In the genomic region with DNA sequence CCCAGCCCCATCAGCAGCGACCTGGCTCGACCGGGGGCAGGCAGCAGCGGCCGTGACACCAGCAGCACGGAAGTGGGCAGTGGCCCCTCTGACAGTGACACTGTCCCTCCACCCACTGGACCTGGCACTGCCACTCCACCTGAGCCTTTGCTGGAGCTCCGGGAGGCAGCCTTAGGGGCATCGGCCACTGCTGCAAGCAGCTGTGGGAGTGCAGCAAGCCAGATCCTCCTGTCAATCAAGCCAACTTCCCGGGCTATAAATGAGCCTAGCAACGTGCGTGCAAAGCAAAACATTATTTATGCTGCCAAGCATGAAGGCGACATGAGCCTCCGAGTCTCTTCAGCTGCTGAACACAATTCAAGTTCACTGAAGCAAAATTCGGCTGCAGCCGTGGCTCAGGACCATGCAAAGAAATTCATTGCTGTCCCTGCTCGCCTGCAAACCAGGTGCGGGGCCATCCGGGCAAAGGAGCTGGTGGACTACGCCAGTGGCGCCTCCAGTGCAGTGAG, we compare ENCODE assay signal across 10 mouse cellular contexts. TPM values are rescaled to one million over a fixed set of nuclear protein-coding genes. Genes with fewer than 3 reads are reported as not detected.
DNase-seq lines count a peak whose midpoint lies in the region; ATAC-seq and TF ChIP-seq lines count a peak whose summit lies in the region.
"Had no signal": no experiment of that assay in that cellular context is flagged by ENCODE, and none has a peak within 500 bp of the region (broad histone marks: within the 10 kb centered on the region; RNA-seq: fewer than 3 reads in every experiment).

No protein-coding gene starts in this region.

- no peak for TF ChIP-seq CTCF in gastrocnemius, adult 2 months (IDR thresholded peaks at IDR 0.05)
- TF ChIP-seq CTCF in kidney, postnatal 0 days (IDR thresholded peaks at IDR 0.05; ENCODE audit: low read depth) = no peak
- TF ChIP-seq CTCF in lung, adult 2 months (IDR thresholded peaks at IDR 0.05; ENCODE audit: insufficient read depth, low read length) = no peak
- TF ChIP-seq CTCF in liver, postnatal 0 days (IDR thresholded peaks at IDR 0.05; ENCODE audit: low read depth) = no peak

- no peaks in the 10 kb centered on the region for H3K27me3 ChIP-seq in kidney, postnatal 0 days (ENCODE audit: insufficient read depth, low read length)
- H3K27me3 ChIP-seq in liver, postnatal 0 days (ENCODE audit: insufficient read depth, low read length) = no peaks in the 10 kb centered on the region

- no peak for TF ChIP-seq EP300 in liver, postnatal 0 days (IDR thresholded peaks at IDR 0.05; ENCODE audit: low read depth)

- H3K27ac ChIP-seq in gastrocnemius, adult 2 months = peak overlapping the region; percentile 97
- no peak overlapping the region for H3K27ac ChIP-seq in kidney, postnatal 0 days
- H3K27ac ChIP-seq in liver, postnatal 0 days (ENCODE audit: low read depth) = no peak overlapping the region

- H3K4me2 ChIP-seq in kidney, postnatal 0 days (ENCODE audit: low read length) = peak overlapping the region; percentile 53
- no peak overlapping the region for H3K4me2 ChIP-seq in liver, postnatal 0 days (ENCODE audit: low read depth, low read length)

- WGBS in kidney, postnatal 0 days = 28% methylated on average over 20 of the region's 20 CpGs
- 75% methylated on average over 20 of the region's 20 CpGs for WGBS in lung, adult 2 months
- 83% methylated on average over 20 of the region's 20 CpGs for WGBS in liver, postnatal 0 days (ENCODE audit: insufficient replicate concordance)

- H3K36me3 ChIP-seq in kidney, postnatal 0 days (ENCODE audit: insufficient read depth, low read length) = no peaks in the 10 kb centered on the region
- no peaks in the 10 kb centered on the region for H3K36me3 ChIP-seq in liver, postnatal 0 days (replicated peaks; ENCODE audit: insufficient read depth, low read length)

- ATAC-seq in kidney, postnatal 0 days (replicated peaks; ENCODE audit: low FRiP score, low read depth) = peak; percentile 72
- ATAC-seq in liver, postnatal 0 days = no peak

- TF ChIP-seq POLR2A in lung, adult 2 months (IDR thresholded peaks at IDR 0.05; ENCODE audit: borderline replicate concordance, extremely low read depth, low read depth, low read length) = no peak

- H3K9me3 ChIP-seq in kidney, postnatal 0 days (replicated peaks; ENCODE audit: low read length) = no peaks in the 10 kb centered on the region
- H3K9me3 ChIP-seq in liver, postnatal 0 days (ENCODE audit: low read length) = no peaks in the 10 kb centered on the region

- peaks cover 22% of the 10 kb centered on the region for H3K4me1 ChIP-seq in kidney, postnatal 0 days (replicated peaks; ENCODE audit: insufficient read depth, low read length)
- no peaks in the 10 kb centered on the region for H3K4me1 ChIP-seq in lung, adult 2 months (ENCODE audit: control insufficient read depth, insufficient read depth, low read length)
- H3K4me1 ChIP-seq in liver, postnatal 0 days (ENCODE audit: insufficient read depth) = no peaks in the 10 kb centered on the region

- no peak overlapping the region for H3K9ac ChIP-seq in kidney, postnatal 0 days (ENCODE audit: low read depth, low read length)
- H3K9ac ChIP-seq in liver, postnatal 0 days (replicated peaks) = no peak overlapping the region

- DNase-seq in layer of hippocampus, postnatal 36 days = peak; percentile 32 to 46
- DNase-seq in layer of hippocampus, postnatal 25 days (ENCODE audit: extremely low spot score in 1 of 2, low spot score in 1 of 2) = no peak
- DNase-seq in gastrocnemius, adult 2 months = peak; percentile 87
- peak; percentile 79 for DNase-seq in kidney, postnatal 0 days (ENCODE audit: low spot score)
- peak; percentile 22 for DNase-seq in retina, embryonic 14.5 days (ENCODE audit: low spot score)
- DNase-seq in urinary bladder, postnatal 4 days (ENCODE audit: low spot score in 2 of 2) = no peak
- no peak for DNase-seq in lung, adult 2 months
- DNase-seq in liver, postnatal 0 days = no peak
- DNase-seq: liver had no signal

- intact Hi-C loops in gastrocnemius, adult 2 months (cut with DNase I) = loop anchor here (2.0 kb wide), 1 partner anchor 38 kb away; no protein-coding TSS in a partner anchor

- H3K4me3 ChIP-seq in gastrocnemius, adult 2 months = peak overlapping the region; percentile 75
- H3K4me3 ChIP-seq in kidney, postnatal 0 days (replicated peaks; ENCODE audit: low read depth, low read length) = 0 out of 2 replicates have a peak overlapping the region, but pooled peaks have one; percentile 7
- H3K4me3 ChIP-seq in lung, adult 2 months (replicated peaks; ENCODE audit: extremely low read depth, low read depth, low read length) = no peak overlapping the region
- H3K4me3 ChIP-seq in liver, postnatal 0 days (ENCODE audit: low read depth, low read length) = no peak overlapping the region
- H3K4me3 ChIP-seq: erythroblast, embryonic 14.5 days had no signal

RNA-seq across cellular contexts. Expression of a gene that starts 0.8 kb away (rescaled TPM):
- under 1 TPM in 1 of 2 experiments, not detected in 1; 0.30 TPM for total RNA-seq in layer of hippocampus, postnatal 36 days (2021)
- total RNA-seq in layer of hippocampus, postnatal 25 days (2021) = under 1 TPM in 1 of 2 experiments, not detected in 1; 0.28 TPM
- 1 to 10 TPM; 1.3 to 1.8 TPM for total RNA-seq in gastrocnemius, adult 2 months (2021)
- 0.08 and 0.14 TPM in 2 replicates for polyA plus RNA-seq in kidney, postnatal 0 days (2015; fragmentation: Nextera tagmentation; extraction: Ambion mirVana)
- 0.15 and 0.18 TPM in 2 replicates for polyA plus RNA-seq in lung, adult 2 months (2012; rRNA removed)
- polyA plus RNA-seq in liver, postnatal 0 days (2015; fragmentation: Nextera tagmentation; extraction: Ambion mirVana) = not detected in 2 replicates
- polyA plus RNA-seq: erythroblast, embryonic 14.5 days had no signal

RNA-seq across cellular contexts. Expression of a gene that starts 1.6 kb away (rescaled TPM):
- total RNA-seq in layer of hippocampus, postnatal 36 days (2021) = 1 to 10 TPM; 1.7 to 2.5 TPM
- 1 to 10 TPM; 1.5 to 2.4 TPM for total RNA-seq in layer of hippocampus, postnatal 25 days (2021)
- total RNA-seq in gastrocnemius, adult 2 months (2021) = 100 to 1,000 TPM; 120 to 128 TPM
- polyA plus RNA-seq in kidney, postnatal 0 days (2015; fragmentation: Nextera tagmentation; extraction: Ambion mirVana) = 0.13 and 0.18 TPM in 2 replicates
- polyA plus RNA-seq in lung, adult 2 months (2012; rRNA removed) = 0.15 and 2.3 TPM in 2 replicates
- polyA plus RNA-seq in liver, postnatal 0 days (2015; fragmentation: Nextera tagmentation; extraction: Ambion mirVana) = 0.01 and 0.06 TPM in 2 replicates
- polyA plus RNA-seq: erythroblast, embryonic 14.5 days had no signal

Comparison
In these comparisons a context has a peak if more than half of its experiments do, and no peak if none do; other contexts are left out.
1. DNase-seq: peak in layer of hippocampus, postnatal 36 days (2 of 2), gastrocnemius, adult 2 months (single experiment), kidney, postnatal 0 days (single experiment) and retina, embryonic 14.5 days (single experiment); none in layer of hippocampus, postnatal 25 days (0 of 2), urinary bladder, postnatal 4 days (0 of 2), lung, adult 2 months (single experiment) and liver, postnatal 0 days (single experiment).
2. H3K4me3 ChIP-seq: peak in gastrocnemius, adult 2 months (single experiment) and kidney, postnatal 0 days (single experiment); none in lung, adult 2 months (single experiment) and liver, postnatal 0 days (single experiment).
3. RNA of a gene that starts 1.6 kb away (total RNA-seq): 120 to 128 TPM in gastrocnemius, adult 2 months; 1.7 to 2.5 TPM in layer of hippocampus, postnatal 36 days and 1.5 to 2.4 TPM in layer of hippocampus, postnatal 25 days; every median in the first group is over 10 times any median in the second.